Mouse (Mus musculus) C2C12 (cell line): ENCODE results near the gene Prex1.

Experiments used
- CTCF ChIP-seq: IDR thresholded peaks from one replicate; pipeline ENCODE4 v1.5.1; 2011; ENCODE audit not compliant: control insufficient read depth, insufficient read depth, insufficient read length
- FOSL1 ChIP-seq: IDR thresholded peaks from one replicate; pipeline ENCODE4 v1.8.0; 2011; ENCODE audit warnings: mild to moderate bottlenecking, low read length; ENCODE audit not compliant: poor library complexity, insufficient read depth, severe bottlenecking

DNA sequence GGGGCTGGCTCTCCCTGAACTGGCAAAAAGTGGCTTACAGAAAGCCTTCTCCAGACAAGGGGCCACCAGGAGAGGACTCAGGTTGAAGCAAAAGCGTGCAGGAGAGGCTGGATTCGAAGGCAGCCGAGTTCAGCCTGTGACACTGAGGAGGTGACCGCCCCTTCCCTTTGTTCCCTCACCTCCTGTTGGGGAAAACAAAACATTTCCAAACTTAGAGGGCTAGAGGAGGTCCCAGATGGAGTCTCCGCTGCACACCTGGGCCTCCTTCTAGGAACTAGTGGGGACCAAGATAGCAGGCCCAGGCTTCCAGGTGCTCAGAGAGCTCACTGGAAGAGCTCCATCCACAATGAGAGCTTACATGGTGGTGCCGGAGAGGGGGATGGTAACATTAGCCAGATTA is 161.0 kb downstream of the Prex1 start:
- TF ChIP-seq CTCF (no peak), FOSL1 (no peak)
